Mouse (Mus musculus) CH12.LX (cell line): ENCODE results near the gene Map1lc3b. TPM values are rescaled to one million over a fixed set of nuclear protein-coding genes. Genes with fewer than 3 reads are reported as not detected.

Experiments used
- DNase-seq: peaks from one replicate; pipeline ENCODE4 v3.0.0-alpha.2; 2013; ENCODE audit errors: extremely low read depth
- H3K27ac ChIP-seq: 2 replicates; pipeline ENCODE4 v1.5.1; 2012; ENCODE audit warnings: low read depth, mild to moderate bottlenecking, control low read depth, moderate library complexity; ENCODE audit not compliant: insufficient read depth
- H3K27me3 ChIP-seq: replicated peaks from 2 replicates; pipeline ENCODE3; 2012; ENCODE audit warnings: inconsistent platforms
- H3K36me3 ChIP-seq, 2 experiments: replicated peaks in 1 of 2; 2 replicates each; pipeline versions ENCODE3 to v1.6.1; 2012; ENCODE audit warnings: inconsistent platforms in 1 of 2, low read length in 1 of 2, mild to moderate bottlenecking in 1 of 2, mixed read lengths in 1 of 2, moderate library complexity in 1 of 2; ENCODE audit not compliant: control insufficient read depth in 1 of 2, insufficient read depth in 1 of 2
- H3K4me1 ChIP-seq, 2 experiments: 2 replicates each; pipeline ENCODE4 v1.6.1; 2012; ENCODE audit warnings: inconsistent platforms in 1 of 2, moderate library complexity in 1 of 2; ENCODE audit not compliant: insufficient read depth in 2 of 2, control insufficient read depth in 1 of 2
- H3K4me2 ChIP-seq: 2 replicates; pipeline ENCODE4 v1.6.1; 2012; ENCODE audit warnings: low read depth, mild to moderate bottlenecking, control low read depth; ENCODE audit not compliant: poor library complexity, insufficient read depth, severe bottlenecking
- H3K4me3 ChIP-seq, 3 experiments: fragments of 150-350 bp in 1 of 3; sonication (generic) in 1 of 3; replicated peaks in 1 of 3; 2 replicates each; pipeline versions ENCODE3 to v1.5.1; 2011 to 2012; ENCODE audit warnings: low read depth in 2 of 3, low read length in 2 of 3, mild to moderate bottlenecking in 2 of 3, moderate library complexity in 2 of 3, control low read depth in 1 of 3, improper control_type of control experiment in 1 of 3, inconsistent platforms in 1 of 3, mixed read lengths in 1 of 3; ENCODE audit not compliant: poor library complexity in 1 of 3
- H3K79me2 ChIP-seq: replicated peaks from 2 replicates; pipeline ENCODE4 v1.6.1; 2012; ENCODE audit warnings: mild to moderate bottlenecking, moderate library complexity; ENCODE audit not compliant: control insufficient read depth, poor library complexity, insufficient read depth, severe bottlenecking; ENCODE audit errors: extremely low read depth
- H3K9ac ChIP-seq: 2 replicates; pipeline ENCODE4 v1.6.1; 2012; ENCODE audit warnings: low read depth, mild to moderate bottlenecking, control low read depth, moderate library complexity; ENCODE audit not compliant: insufficient read depth
- H3K9me3 ChIP-seq: replicated peaks from 2 replicates; pipeline ENCODE3; 2012; ENCODE audit warnings: low read length, inconsistent platforms, mixed read lengths
- BHLHE40 ChIP-seq: IDR thresholded peaks from 2 replicates; pipeline ENCODE4 v1.6.1; 2011; ENCODE audit warnings: mild to moderate bottlenecking, low read depth, low read length, improper control_type of control experiment
- CHD1 ChIP-seq: IDR thresholded peaks from 2 replicates; pipeline ENCODE4 v1.6.1; 2012; ENCODE audit warnings: low read depth, low read length, improper control_type of control experiment, inconsistent platforms
- CTCF ChIP-seq, 2 experiments: IDR thresholded peaks in 1 of 2; conservative IDR thresholded peaks in 1 of 2; 2 replicates each; pipeline ENCODE4 v1.5.1; 2011 to 2012; ENCODE audit warnings: low read depth in 2 of 2, low read length in 2 of 2, improper control_type of control experiment in 1 of 2, inconsistent platforms in 1 of 2, mild to moderate bottlenecking in 1 of 2, moderate library complexity in 1 of 2
- E2F4 ChIP-seq: IDR thresholded peaks from 2 replicates; pipeline ENCODE4 v1.6.1; 2011; ENCODE audit warnings: low read depth, low read length, improper control_type of control experiment; ENCODE audit not compliant: insufficient replicate concordance
- EP300 ChIP-seq: IDR thresholded peaks from 2 replicates; pipeline ENCODE4 v1.6.1; 2011; ENCODE audit warnings: low read length, improper control_type of control experiment
- IRF4 ChIP-seq: IDR thresholded peaks from 2 replicates; pipeline ENCODE4 v1.6.1; 2014; ENCODE audit warnings: low read depth, mild to moderate bottlenecking, inconsistent platforms, low read length, improper control_type of control experiment
- JUN ChIP-seq: IDR thresholded peaks from 2 replicates; pipeline ENCODE4 v1.6.1; 2011; ENCODE audit warnings: low read depth, mild to moderate bottlenecking, low read length, improper control_type of control experiment, moderate library complexity; ENCODE audit not compliant: insufficient read depth
- JUND ChIP-seq: conservative IDR thresholded peaks from 2 replicates; pipeline ENCODE4 v1.6.1; 2011; ENCODE audit warnings: low read depth, low read length, improper control_type of control experiment
- MAZ ChIP-seq: IDR thresholded peaks from 2 replicates; pipeline ENCODE4 v1.6.1; 2012; ENCODE audit warnings: low read depth, mild to moderate bottlenecking, inconsistent platforms, low read length, improper control_type of control experiment, moderate library complexity
- MXI1 ChIP-seq: IDR thresholded peaks from 2 replicates; pipeline ENCODE4 v1.6.1; 2011; ENCODE audit warnings: mild to moderate bottlenecking, low read depth, low read length, improper control_type of control experiment
- MYC ChIP-seq: IDR thresholded peaks from 2 replicates; pipeline ENCODE4 v1.6.1; 2011; ENCODE audit warnings: low read depth, mild to moderate bottlenecking, improper control_type of control experiment, low read length
- NRF1 ChIP-seq: IDR thresholded peaks from 2 replicates; pipeline ENCODE4 v1.6.1; 2014; ENCODE audit warnings: low read depth, mild to moderate bottlenecking, inconsistent platforms, low read length, improper control_type of control experiment, moderate library complexity
- PAX5 ChIP-seq: IDR thresholded peaks from 2 replicates; pipeline ENCODE4 v1.6.1; 2012; ENCODE audit warnings: low read length, inconsistent platforms, mixed read lengths
- POLR2A ChIP-seq: IDR thresholded peaks from 2 replicates; pipeline ENCODE4 v1.6.1; 2011; ENCODE audit warnings: low read depth, mild to moderate bottlenecking, improper control_type of control experiment, low read length
- RCOR1 ChIP-seq: conservative IDR thresholded peaks from 2 replicates; pipeline ENCODE4 v1.6.1; 2012; ENCODE audit warnings: low read depth, mild to moderate bottlenecking, inconsistent platforms, low read length, improper control_type of control experiment
- SIN3A ChIP-seq: IDR thresholded peaks from 2 replicates; pipeline ENCODE4 v1.6.1; 2012; ENCODE audit warnings: low read length, improper control_type of control experiment, inconsistent platforms
- SMC3 ChIP-seq: IDR thresholded peaks from 2 replicates; pipeline ENCODE4 v1.6.1; 2011; ENCODE audit warnings: low read depth, low read length, improper control_type of control experiment
- TBP ChIP-seq: conservative IDR thresholded peaks from 2 replicates; pipeline ENCODE4 v1.6.1; 2011; ENCODE audit warnings: low read depth, low read length, improper control_type of control experiment
- UBTF ChIP-seq: IDR thresholded peaks from 2 replicates; pipeline ENCODE4 v1.6.1; 2012; ENCODE audit warnings: low read depth, mild to moderate bottlenecking, inconsistent platforms, low read length, improper control_type of control experiment, moderate library complexity
- dilution Hi-C: fragments of 300-500 bp; cut with MboI; formaldehyde crosslinking; loops from 2 replicates; pipeline ENCODE4 v1.14.3; 2020; ENCODE audit warnings: low sequenced_read_pairs; ENCODE audit not compliant: extremely low pct_unique_long_range_greater_than_20kb, extremely low pct_ligation_motif_present
- in situ Hi-C: fragments of 300-500 bp; cut with MboI; formaldehyde crosslinking; loops from 3 replicates; pipeline ENCODE4 v1.14.3; 2019; ENCODE audit warnings: low sequenced_read_pairs, low pct_ligation_motif_present, low pct_unique_long_range_greater_than_20kb, mixed read lengths
- polyA plus RNA-seq: library from polyadenylated mRNA; unstranded; fragments of >175 nt; gene quantifications from 2 replicates; pipeline ENCODE4 v1.2.1, GENCODE M21; 2012; ENCODE audit warnings: low read depth; ENCODE audit not compliant: insufficient read length
- total RNA-seq, 2 experiments: library from RNA; depleted of rRNA; stranded (reverse); fragments of 300-350 nt in 1 of 2; fragments of >200 nt in 1 of 2; gene quantifications; 2 replicates each; pipeline ENCODE4 v1.2.3; 2012 to 2014

The Map1lc3b gene
- total and polyA plus RNA-seq, 3 experiments, result 45.7 to 55.8 (median 48.9) TPM

DNA sequence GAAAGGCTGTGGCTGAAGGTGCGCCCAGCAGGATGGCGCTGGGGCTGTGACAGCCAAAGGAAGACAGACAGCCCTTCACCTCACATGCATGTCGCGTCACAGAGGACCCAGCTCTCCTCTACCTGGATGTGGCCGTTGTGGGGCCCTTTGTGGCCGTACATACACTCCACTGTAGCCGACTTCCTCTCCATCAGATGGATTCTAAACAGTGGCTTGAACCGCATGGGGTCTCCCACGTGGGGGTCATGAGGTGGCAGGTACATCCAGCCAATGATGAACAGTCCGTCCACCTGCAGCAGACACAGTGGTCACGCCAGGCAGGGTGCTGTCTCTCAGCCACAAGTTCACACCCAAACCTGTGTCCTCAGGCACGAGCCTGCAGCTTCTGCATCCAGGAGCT, 30.4 kb upstream of the Map1lc3b start:
- no peak overlapping the region for H3K9ac ChIP-seq
- H3K4me1 ChIP-seq, result no peaks in the 10 kb centered on the region
- dilution Hi-C loops, result no loop called here
- no peaks in the 10 kb centered on the region for H3K9me3 ChIP-seq
- no peak for DNase-seq
- no peak overlapping the region for H3K27ac ChIP-seq
- TF ChIP-seq CTCF (conservative IDR thresholded peaks at IDR 0.05 in 1 of 2, IDR thresholded peaks at IDR 0.05 in 1 of 2; ENCODE audit: low read depth in 2 of 2, low read length in 2 of 2) (no peak), JUN (no peak), JUND (no peak), CHD1 (no peak), IRF4 (no peak), RCOR1 (no peak), EP300 (no peak), SMC3 (no peak), MYC (no peak), SIN3A (no peak), E2F4 (no peak), MXI1 (no peak)
- in situ Hi-C loops, result loop anchor here (5.0 kb wide), 1 partner anchor 32 kb away; the partner anchor contains the start of gene Map1lc3b
- no peak overlapping the region for H3K4me3 ChIP-seq
- H3K79me2 ChIP-seq, result no peaks in the 10 kb centered on the region
- H3K4me2 ChIP-seq, result no peak overlapping the region
- H3K27me3 ChIP-seq, result no peaks in the 10 kb centered on the region
- peaks cover 39 to 87% of the 10 kb centered on the region in 2 experiments for H3K36me3 ChIP-seq

DNA sequence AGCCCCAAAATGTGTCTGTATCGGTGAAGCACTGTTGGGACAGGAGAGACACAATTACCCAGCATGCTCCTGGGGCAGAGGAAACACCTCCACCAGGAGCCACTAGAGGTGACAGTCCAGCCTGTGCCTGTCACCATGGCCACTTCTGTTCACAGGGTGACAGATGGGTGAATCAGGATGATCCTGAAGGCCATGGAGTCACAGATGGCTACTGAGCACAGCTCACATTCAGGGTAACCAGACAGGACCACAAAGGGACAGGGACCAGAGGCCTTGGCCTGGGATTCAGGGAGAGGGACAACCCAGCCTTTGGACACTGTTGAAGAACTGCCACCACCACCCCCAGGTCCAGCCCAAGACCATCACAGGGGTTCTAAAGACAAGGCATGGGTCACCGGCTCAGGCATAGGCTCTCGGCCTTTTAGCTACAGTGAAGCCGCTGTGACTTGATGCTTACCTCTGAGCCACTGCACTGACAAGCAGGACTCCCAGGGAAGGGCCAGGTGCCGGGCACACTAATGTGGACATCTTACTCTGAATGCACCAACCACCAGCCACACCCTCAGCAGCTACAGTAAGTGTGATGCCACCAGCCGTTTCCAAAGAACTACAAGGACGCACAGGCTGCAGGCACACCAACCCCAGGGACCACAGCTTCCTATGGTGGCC, 29.6 kb upstream of the Map1lc3b start:
- dilution Hi-C loops, result no loop called here
- peaks cover 40 to 87% of the 10 kb centered on the region in 2 experiments for H3K36me3 ChIP-seq
- no peak for DNase-seq

More for the DNA sequence above, 29.6 kb upstream of the Map1lc3b start:
- no peak for TF ChIP-seq BHLHE40
- no peak for TF ChIP-seq NRF1
- no peak for TF ChIP-seq UBTF
- TF ChIP-seq MAZ, result no peak
- no peak for TF ChIP-seq TBP
- no peak for TF ChIP-seq PAX5
- TF ChIP-seq POLR2A, result no peak
- TF ChIP-seq, all 38 proteins: peak for 0
- Histone ChIP-seq H3K4me2 (no peak overlapping the region), H3K4me3 (no peak overlapping the region), H3K4me1 (no peaks in the 10 kb centered on the region), H3K9ac (no peak overlapping the region), H3K27ac (no peak overlapping the region), H3K27me3 (no peaks in the 10 kb centered on the region), H3K9me3 (no peaks in the 10 kb centered on the region), H3K79me2 (no peaks in the 10 kb centered on the region)
- in situ Hi-C loops, result no loop called here
